Mouse (Mus musculus) lung, adult 2 months (tissue): ENCODE data around the gene C530025M09Rik. TPM values are rescaled to one million over a fixed set of nuclear protein-coding genes. Genes with fewer than 3 reads are reported as not detected.

ENCODE experiments used
- DNase-seq: peaks from one replicate; pipeline ENCODE4 v3.0.0; 2022
- H3K4me1 ChIP-seq: fragments of 200-500 bp; 2 replicates; pipeline ENCODE4 v1.6.1; 2011; ENCODE audit warnings: low read length; ENCODE audit not compliant: control insufficient read depth, insufficient read depth
- H3K4me3 ChIP-seq: fragments of 200-500 bp; replicated peaks from 2 replicates; pipeline ENCODE3; 2011; ENCODE audit warnings: low read depth, mild to moderate bottlenecking, control low read depth, low read length; ENCODE audit errors: extremely low read depth
- CTCF ChIP-seq: fragments of 200-500 bp; IDR thresholded peaks from 2 replicates; pipeline ENCODE4 v1.5.1; 2011; ENCODE audit warnings: mild to moderate bottlenecking, low read length, control low read depth; ENCODE audit not compliant: insufficient read depth
- POLR2A ChIP-seq: fragments of 200-500 bp; IDR thresholded peaks from 2 replicates; pipeline ENCODE4 v1.6.1; 2011; ENCODE audit warnings: low read depth, mild to moderate bottlenecking, control low read depth, low read length, borderline replicate concordance; ENCODE audit errors: extremely low read depth
- WGBS: fragments of 180-500 bp; shearing (Covaris S2); methylation state at CpG from one replicate; pipeline ENCODE4 v1.1.7; 2018; 5-methylcytosine and 5-hydroxymethylcytosine counted together
- polyA plus RNA-seq: library from polyadenylated mRNA; depleted of rRNA; stranded (reverse); fragments of >200 nt; gene quantifications from 2 replicates; pipeline ENCODE4 v1.2.3, GENCODE M21; 2012; rRNA removed

Gene C530025M09Rik
- polyA plus RNA-seq, 1 experiment: not detected

GRCm38 (mm10) chr2:149812899-149813298 lies 18.1 kb downstream of the C530025M09Rik start:
- WGBS: 60% methylated on average over 2 of the region's 2 CpGs
- DNase-seq: no peak
- TF ChIP-seq CTCF: no peak
- no peak for TF ChIP-seq POLR2A
- Histone ChIP-seq H3K4me3 (no peak overlapping the region), H3K4me1 (no peaks in the 10 kb centered on the region)

GRCm38 (mm10) chr2:149805256-149805655 lies 25.8 kb downstream of the C530025M09Rik start:
- H3K4me1 ChIP-seq: no peaks in the 10 kb centered on the region
- no peak overlapping the region for H3K4me3 ChIP-seq
- TF ChIP-seq POLR2A (no peak), CTCF (no peak)
- DNase-seq: no peak
- WGBS: 81% methylated on average over 2 of the region's 2 CpGs

DNA sequence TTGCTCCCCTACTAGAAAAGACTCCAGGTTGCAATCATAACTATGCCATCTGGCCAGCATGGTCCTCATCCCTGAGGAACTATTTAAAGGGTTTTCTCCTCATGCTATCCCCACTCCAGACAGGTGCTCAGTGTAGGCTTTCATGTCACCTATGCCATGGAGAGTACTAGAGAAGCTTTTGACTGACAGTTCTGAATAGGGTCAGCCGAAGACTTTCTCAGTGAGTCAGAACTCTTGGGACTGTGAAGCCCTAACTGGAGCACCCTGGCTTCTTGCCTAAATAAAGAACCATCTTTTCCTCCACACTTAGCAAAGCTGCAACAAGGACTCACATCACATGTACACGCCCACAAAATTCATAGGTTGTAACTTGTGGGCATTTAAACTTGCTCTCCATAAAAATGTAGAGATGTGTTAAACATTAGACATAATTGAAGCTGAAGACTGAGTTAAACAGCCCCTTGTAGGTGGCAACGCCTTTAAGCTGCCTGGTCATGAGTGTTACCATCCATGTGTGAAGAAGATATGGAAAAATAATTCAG lies 26.3 kb downstream of the C530025M09Rik start:
- H3K4me3 ChIP-seq: no peak overlapping the region
- DNase-seq: no peak
- no peaks in the 10 kb centered on the region for H3K4me1 ChIP-seq
- 43% methylated on average over 3 of the region's 3 CpGs for WGBS
- TF ChIP-seq CTCF: no peak
- TF ChIP-seq POLR2A: no peak

DNA sequence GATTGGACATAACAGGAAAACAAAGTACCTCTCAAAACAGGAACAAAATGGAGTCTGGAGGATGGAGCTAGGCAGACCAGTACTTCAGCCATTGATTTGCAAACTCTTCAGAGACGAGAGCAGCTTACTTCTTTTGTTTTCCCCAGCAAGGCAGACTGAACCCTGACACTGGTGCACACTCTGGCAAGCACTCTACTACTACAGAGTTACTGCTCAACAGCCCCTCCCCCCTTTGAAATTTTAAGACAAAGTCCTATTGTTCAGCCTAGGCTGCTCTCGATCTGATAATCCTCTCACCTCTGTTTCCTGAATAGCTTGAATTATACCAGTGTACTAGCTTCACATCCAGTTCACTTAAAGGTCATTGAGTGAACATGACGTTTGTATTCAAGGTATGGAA lies 32.4 kb downstream of the C530025M09Rik start:
- no peak for DNase-seq
- no peak overlapping the region for H3K4me3 ChIP-seq
- no peak for TF ChIP-seq POLR2A
- no peaks in the 10 kb centered on the region for H3K4me1 ChIP-seq
- 11% methylated on average over 3 of the region's 3 CpGs for WGBS

Other genes with a start within 250 kb of the C530025M09Rik start
- 0.15 and 0.28 TPM in 2 replicates for gene Syndig1, start 2.0 kb downstream of the C530025M09Rik start, polyA plus RNA-seq